Mouse (Mus musculus): ENCODE measurements around the gene Glt1d1.
"Not testable (repeated sequence)": the region's sequence is repeated elsewhere in the genome, so short reads cannot be mapped to it uniquely, and the experiment has no call there.

Glt1d1 gene

GRCm38 (mm10) chr5:127699679-127700078, 67.6 kb downstream of the Glt1d1 start:
- DNase-seq (ENCODE audit: low spot score in 2 of 2) = no peak

GRCm38 (mm10) chr5:127700156-127700555, 68.1 kb downstream of the Glt1d1 start:
- DNase-seq (ENCODE audit: low spot score in 2 of 2) = no peak

GRCm38 (mm10) chr5:127703609-127704180, 71.6 kb downstream of the Glt1d1 start:
- DNase-seq (ENCODE audit: low spot score in 2 of 2) = no peak

GRCm38 (mm10) chr5:127705225-127705624, 73.2 kb downstream of the Glt1d1 start:
- no peak for DNase-seq (ENCODE audit: low spot score in 2 of 2)

GRCm38 (mm10) chr5:127705976-127706375, 73.9 kb downstream of the Glt1d1 start:
- DNase-seq (ENCODE audit: low spot score in 2 of 2) = no peak

GRCm38 (mm10) chr5:127708143-127708542, 76.1 kb downstream of the Glt1d1 start:
- no peak for DNase-seq (ENCODE audit: low spot score in 2 of 2)

GRCm38 (mm10) chr5:127714783-127715704, 83.0 kb downstream of the Glt1d1 start:
- DNase-seq (ENCODE audit: low spot score in 2 of 2) = no peak

GRCm38 (mm10) chr5:127720591-127721379, 88.7 kb downstream of the Glt1d1 start:
- DNase-seq (ENCODE audit: low spot score in 2 of 2) = no peak

GRCm38 (mm10) chr5:127722171-127722570, 90.1 kb downstream of the Glt1d1 start:
- DNase-seq (ENCODE audit: low spot score in 2 of 2) = not testable (repeated sequence)

- no peak for DNase-seq (ENCODE audit: low spot score in 2 of 2)
Measured at GRCm38 (mm10) chr5:127730351-127730750, 98.3 kb downstream of the Glt1d1 start.

GRCm38 (mm10) chr5:127741331-127741730, 109.3 kb downstream of the Glt1d1 start:
- DNase-seq (ENCODE audit: low spot score in 2 of 2) = no peak

GRCm38 (mm10) chr5:127749540-127749939, 117.5 kb downstream of the Glt1d1 start:
- DNase-seq (ENCODE audit: low spot score in 2 of 2) = not testable (repeated sequence)

- DNase-seq (ENCODE audit: low spot score in 2 of 2) = no peak
Measured at GRCm38 (mm10) chr5:127751262-127751975, 119.4 kb downstream of the Glt1d1 start.

- DNase-seq (ENCODE audit: low spot score in 2 of 2) = no peak
Measured at GRCm38 (mm10) chr5:127755594-127755993, 123.5 kb downstream of the Glt1d1 start.

- no peak for DNase-seq (ENCODE audit: low spot score in 2 of 2)
Measured at GRCm38 (mm10) chr5:127756011-127756410, 123.9 kb downstream of the Glt1d1 start.

- DNase-seq (ENCODE audit: low spot score in 2 of 2) = no peak
Measured at GRCm38 (mm10) chr5:127756671-127757423, 124.8 kb downstream of the Glt1d1 start.

GRCm38 (mm10) chr5:127758576-127758975, 126.5 kb downstream of the Glt1d1 start:
- DNase-seq (ENCODE audit: low spot score in 2 of 2) = no peak

Data from thymus, postnatal 10 days (tissue).